Mouse (Mus musculus): ENCODE data around the gene Nr1i3. TPM values are rescaled to one million over a fixed set of nuclear protein-coding genes. Genes with fewer than 3 reads are reported as not detected.

The Nr1i3 gene
- polyA plus RNA-seq, 1 experiment from 2014 or later, result 0.89 TPM

DNA sequence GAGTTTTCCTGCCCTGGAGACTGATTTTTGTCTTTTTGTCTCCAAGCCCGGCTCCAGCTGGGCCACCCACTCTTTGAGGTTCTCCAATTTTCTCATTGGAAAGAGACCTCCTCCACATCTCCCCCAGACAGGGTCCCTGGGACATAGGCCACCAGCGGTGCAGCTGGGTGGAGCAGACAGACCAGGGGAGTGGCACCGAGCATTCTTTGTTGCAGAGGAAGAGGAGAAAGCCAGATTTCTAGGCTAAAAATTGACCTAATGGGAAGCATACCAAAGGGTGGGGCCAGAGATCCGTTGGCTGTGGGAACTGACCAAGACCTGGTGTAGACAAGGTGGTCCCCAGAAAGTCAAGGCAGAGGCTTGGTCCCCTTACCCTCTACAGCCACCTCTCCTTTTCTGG, 34.1 kb downstream of the Nr1i3 start:
- WGBS, result 13% methylated on average over 4 of the region's 4 CpGs
- Histone ChIP-seq H3K36me3 (ENCODE audit: insufficient read depth, low read length) (peaks cover 24% of the 10 kb centered on the region), H3K27ac (ENCODE audit: low read length) (peak overlapping the region; percentile 95), H3K27me3 (ENCODE audit: insufficient read depth, low read length) (no peaks in the 10 kb centered on the region), H3K9ac (replicated peaks; ENCODE audit: low read length) (peak overlapping the region; percentile 60), H3K4me3 (ENCODE audit: low read length) (peak overlapping the region; percentile 93), H3K9me3 (ENCODE audit: low read length) (no peaks in the 10 kb centered on the region), H3K4me2 (replicated peaks; ENCODE audit: low read depth, low read length) (peak overlapping the region; percentile 68), H3K4me1 (ENCODE audit: insufficient read depth, low read length) (peaks cover 64% of the 10 kb centered on the region)
- no peak for ATAC-seq (ENCODE audit: low FRiP score, low TSS enrichment)

- ATAC-seq (ENCODE audit: low FRiP score, low TSS enrichment), result no peak
- Histone ChIP-seq H3K36me3 (ENCODE audit: insufficient read depth, low read length) (peaks cover 17% of the 10 kb centered on the region), H3K4me3 (ENCODE audit: low read length) (no peak overlapping the region), H3K27ac (ENCODE audit: low read length) (peak overlapping the region; percentile 95), H3K27me3 (ENCODE audit: insufficient read depth, low read length) (no peaks in the 10 kb centered on the region), H3K9ac (replicated peaks; ENCODE audit: low read length) (no peak overlapping the region), H3K9me3 (ENCODE audit: low read length) (no peaks in the 10 kb centered on the region), H3K4me1 (ENCODE audit: insufficient read depth, low read length) (peaks cover 65% of the 10 kb centered on the region), H3K4me2 (replicated peaks; ENCODE audit: low read depth, low read length) (no peak overlapping the region)
- WGBS, result 35% methylated on average over 3 of the region's 3 CpGs
These were observed 34.8 kb downstream of the Nr1i3 start for GRCm38 (mm10) chr1:171248386-171249226.

GRCm38 (mm10) chr1:171249913-171250600, 36.3 kb downstream of the Nr1i3 start, which contains the start of gene Adamts4:
Gene Adamts4 (plus strand): TSS chr1:171250421.
- 19% methylated on average over 5 of the region's 5 CpGs for WGBS

GRCm38 (mm10) chr1:171250680-171251593, 37.2 kb downstream of the Nr1i3 start, which contains the start of gene Ndufs2:
Gene Ndufs2 (minus strand): TSS chr1:171251388.
- 9% methylated on average over 24 of the region's 26 CpGs for WGBS
- H3K9ac ChIP-seq (replicated peaks; ENCODE audit: low read length), result peak within 1 kb of the TSS; percentile 70
- H3K4me2 ChIP-seq (replicated peaks; ENCODE audit: low read depth, low read length), result peak within 1 kb of the TSS; percentile 62
- peak within 1 kb of the TSS; percentile 45 for H3K4me3 ChIP-seq (ENCODE audit: low read length)
- H3K4me1 ChIP-seq (ENCODE audit: insufficient read depth, low read length), result peaks cover 59% of the 10 kb centered on the region
- H3K9me3 ChIP-seq (ENCODE audit: low read length), result no peaks in the 10 kb centered on the region
- H3K27me3 ChIP-seq (ENCODE audit: insufficient read depth, low read length), result no peaks in the 10 kb centered on the region
- peaks cover 3% of the 10 kb centered on the region for H3K36me3 ChIP-seq (ENCODE audit: insufficient read depth, low read length)
- ATAC-seq (ENCODE audit: low FRiP score, low TSS enrichment), result no peak
- H3K27ac ChIP-seq (ENCODE audit: low read length), result peak within 1 kb of the TSS; percentile 89

More at GRCm38 (mm10) chr1:171249913-171250600, 36.3 kb downstream of the Nr1i3 start, which contains the start of gene Adamts4:
- ATAC-seq (ENCODE audit: low FRiP score, low TSS enrichment), result no peak
- peak within 1 kb of the TSS; percentile 45 for H3K4me3 ChIP-seq (ENCODE audit: low read length)
- peaks cover 65% of the 10 kb centered on the region for H3K4me1 ChIP-seq (ENCODE audit: insufficient read depth, low read length)
- peak within 1 kb of the TSS; percentile 70 for H3K9ac ChIP-seq (replicated peaks; ENCODE audit: low read length)
- peak within 1 kb of the TSS; percentile 62 for H3K4me2 ChIP-seq (replicated peaks; ENCODE audit: low read depth, low read length)
- H3K27ac ChIP-seq (ENCODE audit: low read length), result peak within 1 kb of the TSS; percentile 95
- no peaks in the 10 kb centered on the region for H3K27me3 ChIP-seq (ENCODE audit: insufficient read depth, low read length)
- no peaks in the 10 kb centered on the region for H3K9me3 ChIP-seq (ENCODE audit: low read length)
- peaks cover 8% of the 10 kb centered on the region for H3K36me3 ChIP-seq (ENCODE audit: insufficient read depth, low read length)

GRCm38 (mm10) chr1:171251594-171252324, 38.0 kb downstream of the Nr1i3 start:
- peaks cover 55% of the 10 kb centered on the region for H3K4me1 ChIP-seq (ENCODE audit: insufficient read depth, low read length)
- peak; percentile 36 for ATAC-seq (ENCODE audit: low FRiP score, low TSS enrichment)
- WGBS, result 5% methylated on average over 13 of the region's 13 CpGs

DNA sequence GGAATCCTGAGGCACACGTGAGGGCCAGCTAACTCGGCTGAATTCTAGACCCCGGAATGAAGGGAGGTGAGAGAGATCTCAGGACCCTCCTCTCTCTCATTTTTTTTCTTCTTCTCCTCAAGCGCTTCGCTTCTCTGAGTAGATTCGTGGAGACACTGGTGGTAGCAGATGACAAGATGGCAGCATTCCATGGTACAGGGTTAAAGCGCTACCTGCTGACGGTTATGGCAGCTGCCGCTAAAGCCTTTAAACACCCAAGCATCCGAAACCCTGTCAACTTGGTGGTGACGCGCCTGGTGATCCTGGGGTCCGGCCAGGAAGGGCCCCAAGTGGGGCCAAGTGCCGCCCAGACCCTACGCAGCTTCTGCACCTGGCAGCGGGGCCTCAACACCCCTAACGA, 38.6 kb downstream of the Nr1i3 start:
- Histone ChIP-seq H3K4me3 (ENCODE audit: low read length) (peak overlapping the region; percentile 45), H3K9me3 (ENCODE audit: low read length) (no peaks in the 10 kb centered on the region), H3K27me3 (ENCODE audit: insufficient read depth, low read length) (no peaks in the 10 kb centered on the region), H3K27ac (ENCODE audit: low read length) (peak overlapping the region; percentile 89), H3K4me1 (ENCODE audit: insufficient read depth, low read length) (peaks cover 54% of the 10 kb centered on the region), H3K36me3 (ENCODE audit: insufficient read depth, low read length) (peaks cover 3% of the 10 kb centered on the region), H3K9ac (replicated peaks; ENCODE audit: low read length) (peak overlapping the region; percentile 70), H3K4me2 (replicated peaks; ENCODE audit: low read depth, low read length) (peak overlapping the region; percentile 62)
- ATAC-seq (ENCODE audit: low FRiP score, low TSS enrichment), result no peak
- WGBS, result 41% methylated on average over 17 of the region's 17 CpGs

More at GRCm38 (mm10) chr1:171251594-171252324, 38.0 kb downstream of the Nr1i3 start:
- Histone ChIP-seq H3K4me3 (ENCODE audit: low read length) (peak overlapping the region; percentile 45), H3K4me2 (replicated peaks; ENCODE audit: low read depth, low read length) (peak overlapping the region; percentile 62), H3K27me3 (ENCODE audit: insufficient read depth, low read length) (no peaks in the 10 kb centered on the region), H3K36me3 (ENCODE audit: insufficient read depth, low read length) (peaks cover 3% of the 10 kb centered on the region), H3K9me3 (ENCODE audit: low read length) (no peaks in the 10 kb centered on the region), H3K9ac (replicated peaks; ENCODE audit: low read length) (peak overlapping the region; percentile 70), H3K27ac (ENCODE audit: low read length) (peak overlapping the region; percentile 89)

DNA sequence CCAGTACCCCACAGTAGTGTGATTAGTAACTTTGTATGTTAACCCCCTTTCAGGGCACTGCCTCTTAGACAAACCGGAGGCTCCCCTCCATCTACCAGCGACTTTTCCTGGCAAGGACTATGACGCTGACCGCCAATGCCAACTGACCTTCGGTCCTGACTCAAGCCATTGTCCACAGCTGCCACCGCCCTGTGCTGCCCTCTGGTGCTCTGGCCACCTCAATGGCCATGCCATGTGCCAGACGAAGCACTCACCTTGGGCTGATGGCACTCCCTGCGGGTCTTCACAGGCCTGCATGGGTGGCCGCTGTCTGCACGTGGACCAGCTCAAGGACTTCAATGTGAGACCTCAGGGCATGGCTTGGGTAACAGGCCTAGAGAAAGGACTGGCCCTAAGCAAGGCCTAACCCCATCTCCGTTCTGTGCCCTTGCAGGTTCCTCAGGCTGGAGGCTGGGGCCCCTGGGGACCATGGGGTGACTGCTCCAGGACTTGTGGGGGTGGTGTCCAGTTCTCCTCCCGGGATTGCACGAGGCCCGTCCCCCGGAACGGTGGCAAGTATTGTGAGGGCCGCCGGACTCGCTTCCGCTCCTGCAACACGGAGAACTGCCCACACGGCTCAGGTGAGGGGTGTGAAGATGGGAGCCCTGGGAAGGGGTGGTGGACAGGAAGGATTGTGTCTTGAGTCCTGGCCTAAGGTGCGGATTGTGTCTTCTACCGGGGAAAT, 42.5 kb downstream of the Nr1i3 start:
- Histone ChIP-seq H3K9ac (replicated peaks; ENCODE audit: low read length) (no peak overlapping the region), H3K36me3 (ENCODE audit: insufficient read depth, low read length) (peaks cover 12% of the 10 kb centered on the region), H3K27me3 (ENCODE audit: insufficient read depth, low read length) (no peaks in the 10 kb centered on the region), H3K4me1 (ENCODE audit: insufficient read depth, low read length) (peaks cover 18% of the 10 kb centered on the region), H3K4me2 (replicated peaks; ENCODE audit: low read depth, low read length) (no peak overlapping the region), H3K9me3 (ENCODE audit: low read length) (no peaks in the 10 kb centered on the region), H3K4me3 (ENCODE audit: low read length) (no peak overlapping the region), H3K27ac (ENCODE audit: low read length) (no peak overlapping the region)
- no peak for ATAC-seq (ENCODE audit: low FRiP score, low TSS enrichment)
- WGBS, result 88% methylated on average over 24 of the region's 24 CpGs

DNA sequence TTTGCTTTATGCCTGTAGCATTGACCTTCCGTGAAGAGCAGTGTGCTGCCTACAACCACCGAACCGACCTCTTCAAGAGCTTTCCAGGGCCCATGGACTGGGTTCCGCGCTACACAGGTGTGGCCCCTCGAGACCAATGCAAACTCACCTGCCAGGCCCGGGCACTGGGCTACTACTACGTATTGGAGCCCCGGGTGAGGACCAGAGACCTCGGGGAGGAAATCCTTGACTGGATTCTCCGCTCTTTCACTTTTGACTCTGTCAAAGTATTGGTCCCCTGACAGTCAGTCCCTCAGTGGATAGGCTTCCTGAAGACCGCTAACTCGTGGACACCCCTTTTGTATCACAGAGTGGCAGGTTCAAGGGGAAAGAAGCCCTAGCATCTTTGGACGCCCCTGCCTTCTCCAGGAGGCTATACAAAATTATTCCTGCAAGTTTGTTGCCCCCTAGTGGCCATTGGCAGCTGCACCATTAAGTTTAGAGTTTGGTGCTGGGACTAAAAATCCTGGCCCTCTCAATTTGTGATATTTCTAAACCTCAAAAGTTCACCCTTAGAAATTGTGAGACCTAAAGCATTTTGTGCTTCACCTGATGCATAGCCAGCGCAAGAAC, 43.3 kb downstream of the Nr1i3 start:
- WGBS, result 71% methylated on average over 15 of the region's 15 CpGs
- Histone ChIP-seq H3K9ac (replicated peaks; ENCODE audit: low read length) (no peak overlapping the region), H3K27me3 (ENCODE audit: insufficient read depth, low read length) (no peaks in the 10 kb centered on the region), H3K4me3 (ENCODE audit: low read length) (no peak overlapping the region), H3K36me3 (ENCODE audit: insufficient read depth, low read length) (peaks cover 12% of the 10 kb centered on the region), H3K9me3 (ENCODE audit: low read length) (no peaks in the 10 kb centered on the region), H3K4me2 (replicated peaks; ENCODE audit: low read depth, low read length) (no peak overlapping the region), H3K4me1 (ENCODE audit: insufficient read depth, low read length) (peaks cover 13% of the 10 kb centered on the region), H3K27ac (ENCODE audit: low read length) (no peak overlapping the region)
- no peak for ATAC-seq (ENCODE audit: low FRiP score, low TSS enrichment)

Data from kidney, embryonic 16.5 days (tissue).